Mouse (Mus musculus): ENCODE data around the gene Txnrd2.

GRCm38 (mm10) chr16:18381621-18382258, 44.4 kb upstream of the Txnrd2 start:
- TF ChIP-seq CTCF (IDR thresholded peaks at IDR 0.05; ENCODE audit: low read depth) (no peak), EP300 (IDR thresholded peaks at IDR 0.05; ENCODE audit: low read depth) (no peak)
